Mouse (Mus musculus): Measurements from ENCODE around the gene Atxn1.

DNA sequence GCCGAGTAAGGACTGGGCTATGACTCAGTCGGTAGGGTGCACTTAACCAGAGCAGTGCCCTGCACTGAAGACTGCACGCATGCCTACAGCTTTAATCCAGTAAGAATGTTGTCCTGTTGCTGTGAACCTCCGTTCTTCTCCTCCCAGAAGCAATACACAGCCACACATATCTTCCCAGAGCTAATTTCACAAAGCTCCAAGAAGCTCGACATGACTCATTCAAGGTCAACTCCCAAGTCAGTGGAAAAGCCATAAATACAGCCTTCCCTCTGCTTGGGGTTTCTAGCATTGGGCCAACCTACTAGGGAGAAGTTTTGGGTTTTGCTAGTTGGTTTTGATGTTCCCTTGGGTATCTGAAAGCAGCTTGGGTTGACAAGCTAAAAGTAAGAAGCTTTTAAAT, 33.6 kb downstream of the Atxn1 start:
- no peak for TF ChIP-seq POLR2A (IDR thresholded peaks at IDR 0.05; ENCODE audit: extremely low read depth, insufficient read depth, low read length)
- TF ChIP-seq CTCF (IDR thresholded peaks at IDR 0.05; ENCODE audit: extremely low read depth, insufficient read depth, low read length) = no peak

All from cortical plate, adult 2 months (tissue).